Mouse (Mus musculus) midbrain, postnatal 0 days (tissue): ENCODE data around the gene Ube4a. TPM values are rescaled to one million over a fixed set of nuclear protein-coding genes. Genes with fewer than 3 reads are reported as not detected.

Source experiments
- ATAC-seq: fragments of 200-750 bp; cut with Nextera tagmentation; 2 replicates; pipeline ENCODE4 v1.8.0; 2017; ENCODE audit warnings: moderate number of reproducible peaks, mild to moderate bottlenecking, moderate TSS enrichment, moderate library complexity; ENCODE audit not compliant: low FRiP score
- DNase-seq: peaks from one replicate; pipeline ENCODE4 v3.0.0-alpha.2; 2015; ENCODE audit warnings: low spot score
- H3K27ac ChIP-seq: fragments of 300-500 bp; sonication (generic); 2 replicates; pipeline ENCODE4 v1.5.1; 2014; ENCODE audit warnings: low read depth, mild to moderate bottlenecking, low read length, mixed read lengths
- H3K27me3 ChIP-seq: fragments of 300-500 bp; sonication (generic); 2 replicates; pipeline ENCODE4 v1.6.1; 2014; ENCODE audit warnings: low read length, control low read depth, mixed read lengths; ENCODE audit not compliant: insufficient read depth
- H3K36me3 ChIP-seq: fragments of 300-500 bp; sonication (generic); 2 replicates; pipeline ENCODE4 v1.6.1; 2014; ENCODE audit warnings: low read length, control low read depth, mixed read lengths; ENCODE audit not compliant: insufficient read depth
- H3K4me1 ChIP-seq: fragments of 300-500 bp; sonication (generic); 2 replicates; pipeline ENCODE4 v1.6.1; 2014; ENCODE audit warnings: mild to moderate bottlenecking, control low read depth, antibody characterized with exemption, low read length, mixed read lengths; ENCODE audit not compliant: insufficient read depth
- H3K4me2 ChIP-seq: fragments of 300-500 bp; sonication (generic); 2 replicates; pipeline ENCODE4 v1.6.1; 2014; ENCODE audit warnings: low read depth, mild to moderate bottlenecking, low read length, mixed read lengths; ENCODE audit not compliant: poor library complexity, severe bottlenecking
- H3K4me3 ChIP-seq: fragments of 300-500 bp; sonication (generic); 2 replicates; pipeline ENCODE4 v1.5.1; 2014; ENCODE audit warnings: low read depth, mild to moderate bottlenecking, low read length, moderate library complexity
- H3K9ac ChIP-seq: fragments of 300-500 bp; sonication (generic); replicated peaks from 2 replicates; pipeline ENCODE4 v1.6.1; 2014; ENCODE audit warnings: mild to moderate bottlenecking, low read length, moderate library complexity, mixed read lengths; ENCODE audit not compliant: poor library complexity, severe bottlenecking
- H3K9me3 ChIP-seq: fragments of 300-500 bp; sonication (generic); 2 replicates; pipeline ENCODE4 v1.6.1; 2016; ENCODE audit warnings: low read length, control low read depth
- CTCF ChIP-seq: IDR thresholded peaks from 2 replicates; pipeline ENCODE4 v1.5.1; 2016; ENCODE audit warnings: antibody characterized with exemption, mild to moderate bottlenecking
- WGBS: fragments of 180-500 bp; shearing (Covaris S2); extraction: QIAGEN DNeasy Blood & Tissue Kit; methylation state at CpG from one replicate; pipeline ENCODE4 v1.1.7; 2014; 5-methylcytosine and 5-hydroxymethylcytosine counted together
- polyA plus RNA-seq: library from polyadenylated mRNA; unstranded; fragments of >200 nt; fragmentation: Nextera tagmentation; extraction: Ambion mirVana; gene quantifications from 2 replicates; pipeline ENCODE4 v1.2.1, GENCODE M21; 2015
- total RNA-seq: library from RNA; depleted of rRNA; stranded (reverse); fragments of >200 nt; gene quantifications from 2 replicates; pipeline ENCODE4 v1.2.3, GENCODE M21; 2014; rRNA removed

The Ube4a gene
- total RNA-seq (51.9 and 62.2 TPM in 2 replicates), polyA plus RNA-seq (26.4 and 26.7 TPM in 2 replicates)

DNA sequence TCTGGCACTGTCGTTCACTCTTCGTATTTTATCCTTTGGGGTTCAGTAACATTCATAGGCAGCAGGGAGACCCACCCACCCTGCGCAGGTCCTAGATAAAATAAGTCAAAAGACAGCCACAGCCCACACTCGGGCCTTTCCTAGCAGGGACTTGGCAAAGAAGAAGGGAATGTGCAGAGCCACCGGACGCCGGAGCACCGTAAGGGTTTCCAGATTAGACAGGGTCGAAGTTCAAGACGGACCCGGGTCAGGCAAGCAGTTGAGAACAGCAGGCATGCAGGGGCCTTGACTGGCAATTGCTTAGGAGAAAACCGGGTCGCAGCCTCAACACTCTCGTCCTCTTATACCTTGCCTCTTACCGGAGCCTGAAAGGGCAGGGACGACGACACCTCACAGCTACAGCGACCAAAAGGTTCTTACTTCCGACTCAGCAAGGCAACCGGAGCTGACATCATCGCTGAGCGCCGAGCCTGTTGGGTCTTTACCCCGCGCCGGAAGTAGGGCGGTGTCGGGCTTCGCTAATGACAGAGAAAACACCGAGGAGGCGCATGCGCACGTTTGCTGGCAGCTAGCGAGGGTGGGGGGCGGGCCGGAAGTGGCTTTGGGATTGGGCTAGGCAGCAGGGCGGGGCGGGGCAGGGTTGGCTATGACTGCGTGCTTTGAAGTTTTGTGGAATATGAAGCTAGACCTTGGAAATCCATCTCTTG is at the start of gene Ube4a:
TSS of gene Ube4a (minus strand) at position 475 of the 707 bp plus-strand sequence.
- no peaks in the 10 kb centered on the region for H3K9me3 ChIP-seq
- no peak for TF ChIP-seq CTCF
- H3K36me3 ChIP-seq = peaks cover 4% of the 10 kb centered on the region; the same call in 1 of the 2 replicates
- peak within 1 kb of the TSS; percentile 71 for H3K4me2 ChIP-seq
- H3K27me3 ChIP-seq = no peaks in the 10 kb centered on the region
- peak within 1 kb of the TSS; percentile 74 for H3K9ac ChIP-seq
- H3K4me3 ChIP-seq = peak within 1 kb of the TSS; percentile 76
- H3K4me1 ChIP-seq = peaks cover 6% of the 10 kb centered on the region; the same call in 1 of the 2 replicates
- ATAC-seq (peak; percentile 96), DNase-seq (peak; percentile 99)
- peak within 1 kb of the TSS; percentile 70 for H3K27ac ChIP-seq
- under 1% methylated on average over 39 of the region's 39 CpGs for WGBS

DNA sequence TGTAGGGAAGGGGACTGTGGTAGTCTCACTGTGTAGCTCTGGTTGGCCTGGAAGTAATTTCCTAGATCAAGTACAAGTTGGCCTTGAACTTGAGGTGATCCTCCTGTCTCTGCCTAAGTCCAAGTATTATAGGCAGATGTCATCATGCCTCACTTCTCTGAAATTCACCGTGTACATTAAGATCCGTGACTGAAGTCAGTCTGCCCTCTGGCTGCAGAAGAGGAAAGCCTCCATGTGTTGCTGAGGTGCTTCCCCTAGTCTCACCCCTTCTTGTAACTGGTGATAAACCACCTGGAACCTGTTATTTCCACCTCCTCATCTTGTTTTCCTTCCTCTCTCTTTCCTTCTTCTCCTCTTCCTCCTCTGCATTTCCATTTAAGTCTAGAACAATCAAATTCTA is 49.5 kb upstream of the Ube4a start:
- no peaks in the 10 kb centered on the region for H3K4me1 ChIP-seq
- no peaks in the 10 kb centered on the region for H3K27me3 ChIP-seq
- no peak overlapping the region for H3K4me2 ChIP-seq
- H3K4me3 ChIP-seq = no peak overlapping the region
- H3K9me3 ChIP-seq = no peaks in the 10 kb centered on the region
- DNase-seq (no peak), ATAC-seq (no peak)
- H3K36me3 ChIP-seq = no peaks in the 10 kb centered on the region
- WGBS = 38% methylated on average over 2 of the region's 2 CpGs
- no peak for TF ChIP-seq CTCF
- H3K9ac ChIP-seq = no peak overlapping the region
- no peak overlapping the region for H3K27ac ChIP-seq

DNA sequence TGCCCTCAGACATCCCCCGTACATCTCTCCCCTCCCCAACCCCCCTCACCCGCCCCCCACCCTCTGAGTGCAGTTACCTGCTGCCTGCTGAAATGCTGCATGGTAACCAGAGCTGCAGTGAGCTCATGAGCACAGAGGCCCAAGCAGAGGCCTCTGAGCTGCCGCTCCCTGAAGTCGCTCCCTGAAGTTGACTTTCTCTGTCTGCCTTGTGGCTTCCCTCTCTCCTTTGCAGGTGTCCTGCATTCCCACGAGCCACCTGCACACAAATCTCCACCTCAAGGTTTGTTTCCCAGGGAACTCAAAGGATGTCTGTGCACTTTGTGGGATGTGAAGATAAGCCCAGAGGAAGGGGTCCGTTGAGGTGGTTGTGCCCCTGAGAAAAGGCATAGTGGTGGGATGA is 45.9 kb upstream of the Ube4a start:
- ATAC-seq (no peak), DNase-seq (no peak)
- H3K9ac ChIP-seq = no peak overlapping the region
- H3K4me2 ChIP-seq = no peak overlapping the region
- H3K27me3 ChIP-seq = no peaks in the 10 kb centered on the region
- no peaks in the 10 kb centered on the region for H3K9me3 ChIP-seq
- no peaks in the 10 kb centered on the region for H3K36me3 ChIP-seq
- no peak for TF ChIP-seq CTCF
- no peaks in the 10 kb centered on the region for H3K4me1 ChIP-seq
- no peak overlapping the region for H3K27ac ChIP-seq
- WGBS = 49% methylated on average over 6 of the region's 6 CpGs
- no peak overlapping the region for H3K4me3 ChIP-seq

DNA sequence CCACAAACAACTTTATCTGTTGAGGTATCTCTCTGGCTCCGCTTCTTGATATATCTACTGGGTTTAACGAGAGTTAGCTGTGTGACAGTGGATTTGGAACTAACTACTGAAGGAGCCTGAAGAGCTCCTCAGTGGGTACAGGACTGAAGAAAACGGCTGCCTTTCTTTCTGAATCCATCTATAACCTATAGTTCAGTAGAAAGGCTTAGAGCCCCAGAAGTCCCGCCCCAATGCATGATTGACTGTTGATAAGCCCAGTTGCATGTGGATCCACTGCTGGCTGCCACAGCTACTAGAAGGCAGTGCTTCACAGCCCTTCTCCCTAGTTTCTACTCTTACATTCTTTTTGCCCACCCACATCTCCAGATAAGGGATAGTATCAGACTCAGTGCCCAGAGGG is 45.1 kb upstream of the Ube4a start:
- 77% methylated on average over 4 of the region's 4 CpGs for WGBS
- H3K9ac ChIP-seq = no peak overlapping the region
- no peaks in the 10 kb centered on the region for H3K9me3 ChIP-seq
- H3K27ac ChIP-seq = no peak overlapping the region
- TF ChIP-seq CTCF = no peak
- DNase-seq = no peak
- no peaks in the 10 kb centered on the region for H3K27me3 ChIP-seq
- no peaks in the 10 kb centered on the region for H3K4me1 ChIP-seq
- no peaks in the 10 kb centered on the region for H3K36me3 ChIP-seq
- no peak for ATAC-seq
- no peak overlapping the region for H3K4me2 ChIP-seq
- H3K4me3 ChIP-seq = no peak overlapping the region

DNA sequence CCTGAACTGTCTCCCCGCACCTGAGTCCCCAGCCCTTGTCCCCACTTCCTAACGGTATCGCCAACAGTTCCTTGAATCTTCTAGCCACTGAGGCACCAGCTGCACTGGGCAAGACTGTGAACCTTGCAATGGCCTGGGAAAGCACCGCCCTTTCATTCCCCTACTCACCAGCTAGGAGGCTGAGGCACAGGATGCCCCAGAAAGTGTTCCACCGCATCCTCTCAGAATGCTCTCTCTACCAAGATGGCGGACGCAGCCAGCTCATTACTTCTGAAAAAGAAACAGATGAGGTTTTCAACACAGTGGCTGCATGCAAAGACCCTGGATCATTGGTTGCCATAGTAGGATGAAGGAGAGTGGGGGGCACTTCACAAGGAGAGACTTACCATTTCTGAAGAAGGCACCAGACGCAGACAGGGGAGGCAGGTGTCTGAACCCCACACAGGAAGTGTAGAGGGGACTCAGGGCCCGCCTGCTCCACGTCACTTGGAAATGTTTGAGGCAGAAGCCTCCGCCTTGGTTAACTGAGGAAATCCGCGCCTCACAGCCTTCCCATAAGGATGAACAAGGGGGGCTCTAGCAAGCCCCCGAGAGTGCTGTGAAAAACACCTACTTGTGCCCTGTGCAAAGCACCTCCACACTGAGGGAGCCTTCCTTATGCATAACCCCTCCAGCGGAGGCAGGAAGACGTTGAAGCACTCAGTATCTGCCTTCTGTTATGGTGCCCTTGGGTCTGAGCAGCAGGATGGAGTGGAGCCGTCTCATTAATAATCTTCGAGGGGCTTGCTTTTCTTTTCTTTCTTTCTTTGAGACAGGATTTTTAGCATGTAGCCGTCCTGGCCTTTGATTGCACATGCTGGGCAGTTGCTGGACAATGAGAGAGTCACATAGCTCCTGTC is 44.0 kb upstream of the Ube4a start, which contains the start of gene Cd3e:
TSS of gene Cd3e (minus strand) at position 448 of the 899 bp plus-strand sequence.
- H3K27me3 ChIP-seq = no peaks in the 10 kb centered on the region
- H3K9me3 ChIP-seq = no peaks in the 10 kb centered on the region
- no peaks in the 10 kb centered on the region for H3K4me1 ChIP-seq
- H3K4me3 ChIP-seq = no peak within 1 kb of the TSS
- TF ChIP-seq CTCF = no peak
- ATAC-seq (no peak), DNase-seq (no peak)
- no peaks in the 10 kb centered on the region for H3K36me3 ChIP-seq
- H3K27ac ChIP-seq = no peak within 1 kb of the TSS
- H3K9ac ChIP-seq = no peak within 1 kb of the TSS
- H3K4me2 ChIP-seq = no peak within 1 kb of the TSS
- 77% methylated on average over 19 of the region's 19 CpGs for WGBS

DNA sequence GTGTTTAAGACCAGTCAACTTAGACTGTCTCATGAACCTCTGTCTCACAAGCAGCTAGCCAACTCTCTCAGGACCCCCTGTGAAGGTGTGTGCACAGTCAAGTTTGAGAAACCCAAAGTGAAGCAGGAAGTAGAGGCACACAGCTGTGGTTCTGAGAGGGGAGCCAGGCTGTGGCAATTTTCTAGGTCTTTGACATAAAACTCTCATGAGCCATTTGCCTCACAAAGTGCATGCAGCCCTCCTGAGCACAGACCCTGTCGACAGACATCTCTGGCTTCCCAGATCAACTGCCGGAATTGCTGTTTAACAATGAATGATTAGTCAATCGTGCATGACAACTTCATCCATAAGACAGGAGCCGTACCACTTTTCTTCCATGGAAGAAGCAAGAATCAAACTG is 42.9 kb upstream of the Ube4a start:
- Histone ChIP-seq H3K9ac (no peak overlapping the region), H3K4me1 (no peaks in the 10 kb centered on the region), H3K27ac (no peak overlapping the region), H3K4me3 (no peak overlapping the region), H3K36me3 (no peaks in the 10 kb centered on the region), H3K4me2 (no peak overlapping the region), H3K9me3 (no peaks in the 10 kb centered on the region), H3K27me3 (no peaks in the 10 kb centered on the region)
- WGBS = 46% methylated on average over 4 of the region's 4 CpGs
- ATAC-seq (no peak), DNase-seq (no peak)
- no peak for TF ChIP-seq CTCF
